Mouse (Mus musculus) right cerebral cortex, adult 2 months (tissue): ENCODE data around the gene Gm6588.
A peak's percentile ranks its signal among the peaks of the same experiment; 100 is the strongest.

Source experiments
- DNase-seq, 2 experiments: peaks; one replicate each; pipeline ENCODE4 v3.0.0; 2021 to 2022; ENCODE audit warnings: low spot score in 2 of 2

Gm6588 gene

DNA sequence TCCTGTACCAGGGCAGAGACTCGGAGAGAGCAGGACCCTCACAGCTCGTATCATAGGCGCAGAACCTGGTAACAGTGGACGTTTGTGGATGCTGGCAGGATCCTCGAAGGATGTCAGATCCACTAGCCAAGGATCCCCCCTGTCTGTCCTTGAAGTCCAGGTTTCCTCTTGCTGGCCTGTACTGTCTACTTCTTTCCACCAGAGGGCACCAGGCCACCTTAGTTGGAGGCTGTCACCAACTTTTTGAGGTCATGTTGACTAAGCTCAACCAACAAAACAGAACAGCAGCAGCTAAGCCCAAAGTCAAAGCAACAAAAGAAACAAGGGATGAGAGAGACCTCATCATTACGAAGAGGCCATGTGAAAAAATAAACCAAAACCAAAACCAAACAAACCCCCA is 20.9 kb downstream of the Gm6588 start:
- peak; percentile 60 to 75 for DNase-seq

- no peak for DNase-seq
Measured at GRCm38 (mm10) chr5:112473453-112473852, 24.2 kb downstream of the Gm6588 start.

GRCm38 (mm10) chr5:112481946-112482410 is 32.8 kb downstream of the Gm6588 start:
- DNase-seq = no peak

GRCm38 (mm10) chr5:112482551-112482950 is 33.3 kb downstream of the Gm6588 start:
- DNase-seq = no peak

GRCm38 (mm10) chr5:112483030-112483429 is 33.8 kb downstream of the Gm6588 start:
- DNase-seq = no peak

GRCm38 (mm10) chr5:112484924-112485715 is 35.9 kb downstream of the Gm6588 start:
- DNase-seq = peak in 1 of 2 experiments; percentile 21

DNA sequence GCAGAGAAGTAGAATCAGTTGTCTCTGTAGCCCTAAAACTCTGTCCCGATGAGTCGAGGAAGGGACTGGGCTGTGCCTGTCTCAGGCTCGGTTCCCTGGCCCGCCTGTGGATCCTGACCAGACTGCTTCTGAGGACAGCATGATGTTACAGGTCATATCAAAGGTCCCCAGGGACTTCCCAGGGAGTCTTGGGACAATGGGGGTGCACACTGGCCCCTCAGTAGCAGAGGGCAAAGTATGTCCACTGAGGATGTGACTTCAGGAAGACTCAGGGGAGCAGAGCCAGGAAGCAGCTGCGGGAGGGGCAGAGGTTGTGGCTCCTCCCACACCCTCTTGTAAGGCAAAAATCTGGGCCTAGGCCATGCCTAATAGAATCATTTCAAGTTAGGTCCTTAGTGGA is 37.2 kb downstream of the Gm6588 start:
- DNase-seq = no peak

DNA sequence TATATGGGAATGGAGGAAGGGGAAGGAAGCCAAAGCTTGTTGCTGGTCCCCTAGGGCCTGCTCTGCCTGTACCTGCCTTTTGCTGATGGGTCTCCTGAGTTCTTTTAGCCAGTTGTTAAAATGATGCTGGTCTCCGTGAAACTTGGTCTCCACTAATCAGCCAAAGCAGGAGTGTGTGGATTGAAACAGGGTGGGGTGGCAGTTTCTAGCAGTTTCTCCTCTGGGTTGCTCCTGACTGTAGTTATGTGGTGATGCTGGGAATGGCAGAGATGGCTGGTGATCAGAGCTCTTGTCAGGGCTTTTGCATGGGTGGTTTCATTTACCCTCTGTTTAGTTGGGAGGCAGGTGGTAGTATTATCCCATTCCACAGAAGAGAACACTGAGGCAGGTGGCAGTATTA is 38.3 kb downstream of the Gm6588 start:
- no peak for DNase-seq

GRCm38 (mm10) chr5:112488101-112488776 is 39.0 kb downstream of the Gm6588 start:
- no peak for DNase-seq

DNA sequence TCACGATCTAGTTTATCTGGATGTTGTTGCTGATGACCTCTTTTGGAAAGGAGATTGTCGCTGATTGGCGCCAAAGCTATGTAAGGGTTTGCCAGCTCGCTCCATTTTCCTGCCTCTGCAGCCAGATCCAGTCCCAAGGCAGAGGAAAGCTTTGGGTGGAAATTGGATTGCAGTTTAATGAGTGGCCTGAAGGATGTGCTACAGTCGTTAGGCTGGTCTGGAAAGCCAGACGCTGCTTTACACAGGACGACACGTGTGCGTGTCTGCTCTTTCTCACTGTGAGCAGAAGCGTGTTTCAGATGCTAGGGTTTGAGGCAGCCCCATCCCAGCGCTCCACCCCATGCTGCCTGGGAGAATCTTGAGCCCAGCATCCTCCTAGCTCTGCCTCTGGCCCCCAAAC is 42.3 kb downstream of the Gm6588 start:
- no peak for DNase-seq

GRCm38 (mm10) chr5:112493492-112493891 is 44.3 kb downstream of the Gm6588 start:
- DNase-seq = peak; percentile 66 to 70

- DNase-seq = no peak
Measured at GRCm38 (mm10) chr5:112496753-112497369, 47.6 kb downstream of the Gm6588 start.

- no peak for DNase-seq
Measured at GRCm38 (mm10) chr5:112498921-112499917, 50.0 kb downstream of the Gm6588 start.

DNA sequence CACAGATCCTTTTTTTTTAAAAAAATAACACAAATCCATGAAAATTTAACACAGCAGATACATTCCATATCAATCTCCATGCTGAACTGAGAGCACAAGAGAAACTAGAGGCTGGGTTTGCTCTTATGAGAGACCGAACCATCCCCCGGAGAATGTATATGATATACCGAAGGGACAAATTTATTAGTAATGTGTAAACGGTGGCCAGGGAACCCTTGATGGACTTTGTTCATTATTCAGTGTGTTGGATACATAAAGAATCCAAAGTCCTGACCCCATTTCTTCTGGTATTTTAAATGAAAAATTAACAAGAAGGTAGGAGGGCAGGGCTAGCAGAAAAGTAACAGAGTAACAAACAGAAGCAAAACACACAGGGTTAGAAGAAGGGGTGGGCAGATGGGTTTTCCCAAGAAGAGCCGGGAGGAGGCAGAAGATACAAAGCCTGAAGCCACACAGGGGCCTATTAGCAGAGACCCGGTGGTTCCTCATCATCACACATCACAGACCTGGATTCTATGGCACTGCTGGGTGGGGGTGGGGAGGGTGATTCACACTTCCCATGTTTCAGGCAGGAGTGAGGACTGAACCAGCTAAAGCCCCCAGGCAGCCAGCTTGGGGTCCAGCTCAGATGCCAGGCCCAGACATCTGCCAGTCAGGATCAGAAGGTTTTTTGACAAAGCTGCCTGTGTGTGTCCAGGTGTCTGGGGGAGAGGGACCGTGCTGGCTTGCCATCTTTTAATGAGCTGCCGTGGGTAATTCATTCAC is 50.9 kb downstream of the Gm6588 start:
- no peak for DNase-seq
